Mouse (Mus musculus): ENCODE measurements around the gene Mecom. TPM values are rescaled to one million over a fixed set of nuclear protein-coding genes. Genes with fewer than 3 reads are reported as not detected.
"Not testable (repeated sequence)": the region's sequence is repeated elsewhere in the genome, so short reads cannot be mapped to it uniquely, and the experiment has no call there.

Gene Mecom
- polyA plus RNA-seq (2012; ENCODE audit: insufficient read depth, insufficient read length, missing spikeins): not detected in 2 replicates

GRCm38 (mm10) chr3:30547908-30548307 is at the start of gene Mecom:
Gene Mecom (minus strand): TSS chr3:30548008.
- Histone ChIP-seq H3K27ac (ENCODE audit: insufficient read depth, low read depth, low read length) (no peak within 1 kb of the TSS), H3K4me3 (ENCODE audit: insufficient read depth, low read length) (no peak within 1 kb of the TSS), H3K4me1 (ENCODE audit: control insufficient read depth, insufficient read depth, low read length) (no peaks in the 10 kb centered on the region)
- no peak for TF ChIP-seq CTCF (IDR thresholded peaks at IDR 0.05; ENCODE audit: low read depth, low read length)
- TF ChIP-seq POLR2A (IDR thresholded peaks at IDR 0.05; ENCODE audit: borderline replicate concordance, low read depth, low read length): no peak

GRCm38 (mm10) chr3:30597271-30597670 is 49.5 kb upstream of the Mecom start:
- no peak overlapping the region for H3K27ac ChIP-seq (ENCODE audit: insufficient read depth, low read depth, low read length)
- H3K4me3 ChIP-seq (ENCODE audit: insufficient read depth, low read length): no peak overlapping the region
- no peak for TF ChIP-seq POLR2A (IDR thresholded peaks at IDR 0.05; ENCODE audit: borderline replicate concordance, low read depth, low read length)
- TF ChIP-seq CTCF (IDR thresholded peaks at IDR 0.05; ENCODE audit: low read depth, low read length): no peak
- peaks cover 11% of the 10 kb centered on the region; the same call in 1 of the 2 replicates for H3K4me1 ChIP-seq (ENCODE audit: control insufficient read depth, insufficient read depth, low read length)

- H3K4me1 ChIP-seq (ENCODE audit: control insufficient read depth, insufficient read depth, low read length): peaks cover 11% of the 10 kb centered on the region; the same call in 1 of the 2 replicates
- H3K27ac ChIP-seq (ENCODE audit: insufficient read depth, low read depth, low read length): no peak overlapping the region
- no peak for TF ChIP-seq CTCF (IDR thresholded peaks at IDR 0.05; ENCODE audit: low read depth, low read length)
- no peak for TF ChIP-seq POLR2A (IDR thresholded peaks at IDR 0.05; ENCODE audit: borderline replicate concordance, low read depth, low read length)
- H3K4me3 ChIP-seq (ENCODE audit: insufficient read depth, low read length): peak overlapping the region; percentile 71
These were observed 47.5 kb upstream of the Mecom start for GRCm38 (mm10) chr3:30595111-30595832.

- no peak for TF ChIP-seq CTCF (IDR thresholded peaks at IDR 0.05; ENCODE audit: low read depth, low read length)
- TF ChIP-seq POLR2A (IDR thresholded peaks at IDR 0.05; ENCODE audit: borderline replicate concordance, low read depth, low read length): no peak
- Histone ChIP-seq H3K4me1 (ENCODE audit: control insufficient read depth, insufficient read depth, low read length) (peaks cover 7% of the 10 kb centered on the region; the same call in 1 of the 2 replicates), H3K27ac (ENCODE audit: insufficient read depth, low read depth, low read length) (no peak overlapping the region), H3K4me3 (ENCODE audit: insufficient read depth, low read length) (no peak overlapping the region)
These were observed 46.1 kb upstream of the Mecom start for GRCm38 (mm10) chr3:30593719-30594485.

- peaks cover 7% of the 10 kb centered on the region; the same call in 1 of the 2 replicates for H3K4me1 ChIP-seq (ENCODE audit: control insufficient read depth, insufficient read depth, low read length)
- H3K27ac ChIP-seq (ENCODE audit: insufficient read depth, low read depth, low read length): no peak overlapping the region
- no peak overlapping the region for H3K4me3 ChIP-seq (ENCODE audit: insufficient read depth, low read length)
- no peak for TF ChIP-seq POLR2A (IDR thresholded peaks at IDR 0.05; ENCODE audit: borderline replicate concordance, low read depth, low read length)
- no peak for TF ChIP-seq CTCF (IDR thresholded peaks at IDR 0.05; ENCODE audit: low read depth, low read length)
These were observed 44.6 kb upstream of the Mecom start for GRCm38 (mm10) chr3:30592418-30592853.

GRCm38 (mm10) chr3:30588865-30589264 is 41.1 kb upstream of the Mecom start:
- Histone ChIP-seq H3K4me1 (ENCODE audit: control insufficient read depth, insufficient read depth, low read length) (no peaks in the 10 kb centered on the region), H3K4me3 (ENCODE audit: insufficient read depth, low read length) (no peak overlapping the region), H3K27ac (ENCODE audit: insufficient read depth, low read depth, low read length) (no peak overlapping the region)
- TF ChIP-seq POLR2A (IDR thresholded peaks at IDR 0.05; ENCODE audit: borderline replicate concordance, low read depth, low read length): no peak
- no peak for TF ChIP-seq CTCF (IDR thresholded peaks at IDR 0.05; ENCODE audit: low read depth, low read length)

GRCm38 (mm10) chr3:30573549-30573948 is 25.7 kb upstream of the Mecom start:
- TF ChIP-seq POLR2A (IDR thresholded peaks at IDR 0.05; ENCODE audit: borderline replicate concordance, low read depth, low read length): no peak
- TF ChIP-seq CTCF (IDR thresholded peaks at IDR 0.05; ENCODE audit: low read depth, low read length): no peak
- Histone ChIP-seq H3K4me1 (ENCODE audit: control insufficient read depth, insufficient read depth, low read length) (no peaks in the 10 kb centered on the region), H3K27ac (ENCODE audit: insufficient read depth, low read depth, low read length) (no peak overlapping the region), H3K4me3 (ENCODE audit: insufficient read depth, low read length) (no peak overlapping the region)

- H3K27ac ChIP-seq (ENCODE audit: insufficient read depth, low read depth, low read length); H3K4me3 ChIP-seq (ENCODE audit: insufficient read depth, low read length); H3K4me1 ChIP-seq (ENCODE audit: control insufficient read depth, insufficient read depth, low read length): not testable (repeated sequence)
These were observed 18.5 kb upstream of the Mecom start for GRCm38 (mm10) chr3:30566333-30566732.

- TF ChIP-seq CTCF (IDR thresholded peaks at IDR 0.05; ENCODE audit: low read depth, low read length): no peak
- TF ChIP-seq POLR2A (IDR thresholded peaks at IDR 0.05; ENCODE audit: borderline replicate concordance, low read depth, low read length): no peak
- no peaks in the 10 kb centered on the region for H3K4me1 ChIP-seq (ENCODE audit: control insufficient read depth, insufficient read depth, low read length)
These were observed 13.0 kb upstream of the Mecom start for GRCm38 (mm10) chr3:30560677-30561314.

More at GRCm38 (mm10) chr3:30560677-30561314, 13.0 kb upstream of the Mecom start:
- H3K27ac ChIP-seq (ENCODE audit: insufficient read depth, low read depth, low read length): no peak overlapping the region
- no peak overlapping the region for H3K4me3 ChIP-seq (ENCODE audit: insufficient read depth, low read length)
